Mouse (Mus musculus) MEL (cell line): ENCODE data around the gene Icam1. TPM values are rescaled to one million over a fixed set of nuclear protein-coding genes. Genes with fewer than 3 reads are reported as not detected.

ENCODE experiments used
- DNase-seq: peaks from one replicate; pipeline ENCODE4 v3.0.0; 2011; ENCODE audit warnings: low read depth, low spot score
- H3K27ac ChIP-seq: 2 replicates; pipeline ENCODE4 v1.5.1; 2012; ENCODE audit warnings: low read depth, mild to moderate bottlenecking, control low read depth, low read length, moderate library complexity; ENCODE audit not compliant: control insufficient read depth
- H3K27me3 ChIP-seq, 2 experiments: fragments of 150-350 bp in 1 of 2; sonication (generic) in 1 of 2; 2 replicates each; pipeline ENCODE4 v1.6.1; 2012; ENCODE audit warnings: low read length in 2 of 2, mild to moderate bottlenecking in 2 of 2, improper control_type of control experiment in 1 of 2, moderate library complexity in 1 of 2; ENCODE audit not compliant: insufficient read depth in 2 of 2, control insufficient read depth in 1 of 2
- H3K36me3 ChIP-seq, 2 experiments: 2 replicates each; pipeline ENCODE4 v1.6.1; 2012 to 2014; ENCODE audit warnings: low read length in 2 of 2, improper control_type of control experiment in 1 of 2, inconsistent platforms in 1 of 2, mild to moderate bottlenecking in 1 of 2; ENCODE audit not compliant: insufficient read depth in 2 of 2, control insufficient read depth in 1 of 2
- H3K4me1 ChIP-seq, 2 experiments: fragments of 150-350 bp in 1 of 2; sonication (generic) in 1 of 2; 2 replicates each; pipeline ENCODE4 v1.6.1; 2012; ENCODE audit warnings: low read length in 2 of 2, improper control_type of control experiment in 1 of 2, mild to moderate bottlenecking in 1 of 2; ENCODE audit not compliant: insufficient read depth in 2 of 2, control insufficient read depth in 1 of 2
- H3K4me3 ChIP-seq, 2 experiments: fragments of 150-350 bp in 1 of 2; sonication (generic) in 1 of 2; 2 replicates each; pipeline ENCODE4 v1.5.1; 2012; ENCODE audit warnings: low read depth in 2 of 2, low read length in 2 of 2, mild to moderate bottlenecking in 2 of 2, moderate library complexity in 2 of 2, control low read depth in 1 of 2, improper control_type of control experiment in 1 of 2; ENCODE audit not compliant: control insufficient read depth in 1 of 2, insufficient read depth in 1 of 2
- H3K79me2 ChIP-seq: 2 replicates; pipeline ENCODE4 v1.6.1; 2012; ENCODE audit warnings: mild to moderate bottlenecking, low read length, moderate library complexity; ENCODE audit not compliant: control insufficient read depth, poor library complexity, insufficient read depth
- H3K9ac ChIP-seq: 2 replicates; pipeline ENCODE4 v1.6.1; 2012; ENCODE audit warnings: low read depth, mild to moderate bottlenecking, control low read depth, low read length, moderate library complexity; ENCODE audit not compliant: control insufficient read depth, poor library complexity, severe bottlenecking
- H3K9me3 ChIP-seq: fragments of 150-350 bp; sonication (generic); replicated peaks from 2 replicates; pipeline ENCODE4 v1.6.1; 2012; ENCODE audit warnings: mild to moderate bottlenecking, low read length, improper control_type of control experiment, moderate library complexity; ENCODE audit not compliant: insufficient read depth
- CTCF ChIP-seq, 3 experiments: IDR thresholded peaks in 2 of 3; conservative IDR thresholded peaks in 1 of 3; 2 replicates each; pipeline ENCODE4 v1.5.1; 2011 to 2012; ENCODE audit warnings: low read length in 3 of 3, low read depth in 2 of 3, mild to moderate bottlenecking in 2 of 3, improper control_type of control experiment in 1 of 3, inconsistent platforms in 1 of 3, mixed read lengths in 1 of 3, moderate library complexity in 1 of 3; ENCODE audit not compliant: control insufficient read depth in 1 of 3, insufficient read depth in 1 of 3, poor library complexity in 1 of 3, severe bottlenecking in 1 of 3
- ELF1 ChIP-seq: IDR thresholded peaks from 2 replicates; pipeline ENCODE4 v1.6.1; 2014; ENCODE audit warnings: low read depth, mild to moderate bottlenecking, inconsistent platforms, low read length, improper control_type of control experiment, moderate library complexity
- MXI1 ChIP-seq: IDR thresholded peaks from 2 replicates; pipeline ENCODE4 v1.6.1; 2011; ENCODE audit warnings: mild to moderate bottlenecking, low read depth, low read length, improper control_type of control experiment
- POLR2A ChIP-seq, 2 experiments: IDR thresholded peaks; 2 replicates each; pipeline ENCODE4 v1.6.1; 2011 to 2012; ENCODE audit warnings: low read length in 2 of 2, mild to moderate bottlenecking in 2 of 2, control low read depth in 1 of 2, improper control_type of control experiment in 1 of 2, low read depth in 1 of 2, moderate library complexity in 1 of 2; ENCODE audit not compliant: control insufficient read depth in 1 of 2, insufficient read depth in 1 of 2, poor library complexity in 1 of 2
- RAD21 ChIP-seq: IDR thresholded peaks from 2 replicates; pipeline ENCODE4 v1.6.1; 2011; ENCODE audit warnings: mild to moderate bottlenecking, low read depth, low read length, improper control_type of control experiment
- USF2 ChIP-seq, 2 experiments: IDR thresholded peaks; 2 replicates each; pipeline ENCODE4 v1.6.1; 2011 to 2012; ENCODE audit warnings: improper control_type of control experiment in 2 of 2, low read length in 2 of 2, borderline replicate concordance in 1 of 2, inconsistent platforms in 1 of 2, low read depth in 1 of 2, mild to moderate bottlenecking in 1 of 2; ENCODE audit not compliant: insufficient read depth in 1 of 2
- polyA plus RNA-seq, 2 experiments: library from polyadenylated mRNA; stranded (reverse) in 1 of 2; unstranded in 1 of 2; fragments of >175 nt in 1 of 2; fragments of >200 nt in 1 of 2; gene quantifications; 2 replicates each; pipeline versions ENCODE4 v1.2.1 to v1.2.4; 2012; ENCODE audit warnings: low replicate concordance in 2 of 2, low read depth in 1 of 2; ENCODE audit not compliant: insufficient read length in 2 of 2, insufficient read depth in 1 of 2, missing spikeins in 1 of 2
- total RNA-seq: library from RNA; depleted of rRNA; stranded (reverse); fragments of 300-350 nt; gene quantifications from 2 replicates; pipeline ENCODE4 v1.2.3, GENCODE M21; 2012; rRNA removed

Icam1 gene
- total and polyA plus RNA-seq, 3 experiments: 26.0 to 31.0 TPM; not detected in 1

GRCm38 (mm10) chr9:21075625-21076024 lies 59.8 kb downstream of the Icam1 start:
- Histone ChIP-seq H3K9ac (no peak overlapping the region), H3K79me2 (peaks cover 30% of the 10 kb centered on the region), H3K4me3 (no peak overlapping the region), H3K27ac (no peak overlapping the region), H3K36me3 (peaks cover 19 to 35% of the 10 kb centered on the region in 2 experiments), H3K4me1 (peaks cover 9 to 17% of the 10 kb centered on the region in 2 experiments; a peak in 3 of 4 replicates), H3K9me3 (no peaks in the 10 kb centered on the region), H3K27me3 (no peaks in the 10 kb centered on the region)
- TF ChIP-seq RAD21 (no peak), MXI1 (no peak), ELF1 (no peak), POLR2A (IDR thresholded peaks at IDR 0.05; ENCODE audit: control insufficient read depth in 1 of 2, insufficient read depth in 1 of 2, low read depth in 1 of 2, low read length in 2 of 2, poor library complexity in 1 of 2) (peak in 1 of 2 experiments; percentile 12; a peak in 1 of 4 replicates), USF2 (IDR thresholded peaks at IDR 0.05; ENCODE audit: borderline replicate concordance in 1 of 2, insufficient read depth in 1 of 2, low read depth in 1 of 2, low read length in 2 of 2) (no peak), CTCF (IDR thresholded peaks at IDR 0.05 in 2 of 3, conservative IDR thresholded peaks at IDR 0.05 in 1 of 3; ENCODE audit: control insufficient read depth in 1 of 3, insufficient read depth in 1 of 3, low read depth in 2 of 3, low read length in 3 of 3, poor library complexity in 1 of 3, severe bottlenecking in 1 of 3) (no peak)
- DNase-seq: no peak

Other genes starting within 250 kb of the Icam1 start
- gene Col5a3, start 200.9 kb upstream of the Icam1 start, total RNA-seq: 0.07 and 0.08 TPM in 2 replicates
- under 1 TPM in 1 of 2 experiments, not detected in 1; 0.53 TPM for gene Col5a3, start 200.9 kb upstream of the Icam1 start, polyA plus RNA-seq
- not detected in 2 replicates for gene Rdh8, start 197.5 kb upstream of the Icam1 start, total RNA-seq
- gene Rdh8, start 197.5 kb upstream of the Icam1 start, polyA plus RNA-seq: not detected
- 53.9 and 63.7 TPM in 2 replicates for gene A230050P20Rik, start 147.3 kb upstream of the Icam1 start, total RNA-seq
- gene A230050P20Rik, start 147.3 kb upstream of the Icam1 start, polyA plus RNA-seq: 100 to 1,000 TPM; 190 to 199 TPM
- gene Angptl6, start 136.3 kb upstream of the Icam1 start, total RNA-seq: 10.9 and 18.1 TPM in 2 replicates
- gene Angptl6, start 136.3 kb upstream of the Icam1 start, polyA plus RNA-seq: 10 to 100 TPM in 1 of 2 experiments, not detected in 1; 22.6 TPM
- gene Ppan, start 127.8 kb upstream of the Icam1 start, total RNA-seq: 612 and 763 TPM in 2 replicates
- 100 to 1,000 TPM; 251 to 953 TPM for gene Ppan, start 127.8 kb upstream of the Icam1 start, polyA plus RNA-seq
- gene Eif3g, start 117.4 kb upstream of the Icam1 start, total RNA-seq: 1,228 and 1,516 TPM in 2 replicates
- 1,000 to 10,000 TPM in 1 of 2 experiments, not detected in 1; 1,873 TPM for gene Eif3g, start 117.4 kb upstream of the Icam1 start, polyA plus RNA-seq
- gene Dnmt1, start 56.1 kb upstream of the Icam1 start, total RNA-seq: 412 and 448 TPM in 2 replicates
- gene Dnmt1, start 56.1 kb upstream of the Icam1 start, polyA plus RNA-seq: 1,000 to 10,000 TPM in 1 of 2 experiments, 100 to 1,000 TPM in 1; 681 to 1,953 TPM
- 6.4 and 6.6 TPM in 2 replicates for gene S1pr2, start 39.2 kb upstream of the Icam1 start, total RNA-seq
- gene S1pr2, start 39.2 kb upstream of the Icam1 start, polyA plus RNA-seq: 10 to 100 TPM in 1 of 2 experiments, not detected in 1; 27.4 TPM
- 280 and 282 TPM in 2 replicates for gene Mrpl4, start 13.2 kb upstream of the Icam1 start, total RNA-seq
- 100 to 1,000 TPM in 1 of 2 experiments, not detected in 1; 474 TPM for gene Mrpl4, start 13.2 kb upstream of the Icam1 start, polyA plus RNA-seq
- 259 and 260 TPM in 2 replicates for gene Icam4, start 13.4 kb downstream of the Icam1 start, total RNA-seq
- gene Icam4, start 13.4 kb downstream of the Icam1 start, polyA plus RNA-seq: 100 to 1,000 TPM; 193 to 268 TPM
- 4.8 TPM in 2 replicates for gene Icam5, start 16.1 kb downstream of the Icam1 start, total RNA-seq
- gene Icam5, start 16.1 kb downstream of the Icam1 start, polyA plus RNA-seq: 1 to 10 TPM in 1 of 2 experiments, not detected in 1; 9.5 TPM
- 1.1 and 1.5 TPM in 2 replicates for gene Zglp1, start 51.1 kb downstream of the Icam1 start, total RNA-seq
- gene Zglp1, start 51.1 kb downstream of the Icam1 start, polyA plus RNA-seq: 1 to 10 TPM in 1 of 2 experiments, not detected in 1; 8.0 TPM
- 4.6 and 6.4 TPM in 2 replicates for gene Gm49373, start 57.1 kb downstream of the Icam1 start, total RNA-seq
- gene Gm49373, start 57.1 kb downstream of the Icam1 start, polyA plus RNA-seq: 1 to 10 TPM in 1 of 2 experiments, not detected in 1; 8.3 TPM
- 198 and 247 TPM in 2 replicates for gene Fdx1l, start 57.6 kb downstream of the Icam1 start, total RNA-seq
- gene Fdx1l, start 57.6 kb downstream of the Icam1 start, polyA plus RNA-seq: 100 to 1,000 TPM; 305 to 361 TPM
- gene Gm38431, start 76.0 kb downstream of the Icam1 start, total RNA-seq: 42.1 and 47.8 TPM in 2 replicates
- gene Gm38431, start 76.0 kb downstream of the Icam1 start, polyA plus RNA-seq: 100 to 1,000 TPM in 1 of 2 experiments, 10 to 100 TPM in 1; 38.9 to 191 TPM
- gene Raver1, start 76.0 kb downstream of the Icam1 start, total RNA-seq: 50.0 and 60.1 TPM in 2 replicates
- 100 to 1,000 TPM in 1 of 2 experiments, not detected in 1; 291 TPM for gene Raver1, start 76.0 kb downstream of the Icam1 start, polyA plus RNA-seq
- gene Tyk2, start 115.3 kb downstream of the Icam1 start, total RNA-seq: 43.8 and 45.6 TPM in 2 replicates
- gene Tyk2, start 115.3 kb downstream of the Icam1 start, polyA plus RNA-seq: 10 to 100 TPM in 1 of 2 experiments, not detected in 1; 63.3 TPM
- gene Cdc37, start 134.0 kb downstream of the Icam1 start, total RNA-seq: 751 and 779 TPM in 2 replicates
- gene Cdc37, start 134.0 kb downstream of the Icam1 start, polyA plus RNA-seq: 1,000 to 10,000 TPM in 1 of 2 experiments, 100 to 1,000 TPM in 1; 914 to 1,631 TPM
- 13.8 and 16.6 TPM in 2 replicates for gene Pde4a, start 149.7 kb downstream of the Icam1 start, total RNA-seq
- 10 to 100 TPM; 45.6 to 53.9 TPM for gene Pde4a, start 149.7 kb downstream of the Icam1 start, polyA plus RNA-seq
- gene Keap1, start 223.4 kb downstream of the Icam1 start, total RNA-seq: 168 and 174 TPM in 2 replicates
- gene Keap1, start 223.4 kb downstream of the Icam1 start, polyA plus RNA-seq: 100 to 1,000 TPM in 1 of 2 experiments, 10 to 100 TPM in 1; 67.5 to 171 TPM
- 0.04 TPM in 1 of 2 replicates, not detected in the other for gene S1pr5, start 232.5 kb downstream of the Icam1 start, total RNA-seq
- under 1 TPM in 1 of 2 experiments, not detected in 1; 0.08 TPM for gene S1pr5, start 232.5 kb downstream of the Icam1 start, polyA plus RNA-seq
- gene Atg4d, start 249.3 kb downstream of the Icam1 start, total RNA-seq: 76.4 and 83.9 TPM in 2 replicates
- gene Atg4d, start 249.3 kb downstream of the Icam1 start, polyA plus RNA-seq: 10 to 100 TPM in 1 of 2 experiments, not detected in 1; 99.7 TPM